Mouse (Mus musculus): ENCODE data around the gene Tmem208. TPM values are rescaled to one million over a fixed set of nuclear protein-coding genes. Genes with fewer than 3 reads are reported as not detected.

Tmem208 gene
- total and polyA plus RNA-seq, 3 experiments, result 76.2 to 133 (median 88.1) TPM

DNA sequence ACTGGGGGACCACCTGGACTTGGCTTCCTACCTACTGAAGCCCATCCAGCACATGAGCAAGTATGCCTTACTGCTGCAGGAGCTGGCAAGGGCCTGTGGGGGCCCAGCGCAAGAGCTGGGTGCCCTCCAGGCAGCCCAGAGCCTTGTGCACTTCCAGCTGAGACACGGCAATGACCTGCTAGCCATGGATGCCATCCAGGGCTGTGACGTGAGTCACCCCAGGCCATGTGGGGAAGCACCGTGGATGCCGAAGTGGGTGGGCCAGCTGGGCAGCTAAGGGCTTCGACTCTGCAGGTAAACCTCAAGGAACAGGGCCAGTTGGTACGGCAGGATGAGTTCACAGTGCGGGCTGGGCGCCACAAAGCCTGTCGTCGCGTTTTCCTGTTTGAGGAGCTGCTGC lies 54.2 kb downstream of the Tmem208 start:
- H3K9me3 ChIP-seq (replicated peaks; ENCODE audit: low read length), result no peaks in the 10 kb centered on the region
- DNase-seq (ENCODE audit: extremely low read depth), result no peak
- H3K36me3 ChIP-seq (replicated peaks in 1 of 2; ENCODE audit: control insufficient read depth in 1 of 2, insufficient read depth in 1 of 2, low read length in 1 of 2), result no peaks in the 10 kb centered on the region
- no peak overlapping the region for H3K4me2 ChIP-seq (ENCODE audit: insufficient read depth, low read depth, poor library complexity, severe bottlenecking)
- in situ Hi-C loops (cut with MboI; ENCODE audit: low pct_ligation_motif_present, low pct_unique_long_range_greater_than_20kb, low sequenced_read_pairs) (no loop called here), dilution Hi-C loops (cut with MboI; ENCODE audit: extremely low pct_ligation_motif_present, extremely low pct_unique_long_range_greater_than_20kb, low sequenced_read_pairs) (no loop called here)
- H3K27me3 ChIP-seq (replicated peaks), result no peaks in the 10 kb centered on the region
- no peak overlapping the region for H3K4me3 ChIP-seq (replicated peaks in 1 of 3; ENCODE audit: low read depth in 2 of 3, low read length in 2 of 3, poor library complexity in 1 of 3)
- H3K9ac ChIP-seq (ENCODE audit: insufficient read depth, low read depth), result no peak overlapping the region
- no peaks in the 10 kb centered on the region for H3K79me2 ChIP-seq (replicated peaks; ENCODE audit: control insufficient read depth, extremely low read depth, insufficient read depth, poor library complexity, severe bottlenecking)
- peaks cover 0 to 7% of the 10 kb centered on the region in 2 experiments; a peak in 2 of 4 replicates for H3K4me1 ChIP-seq (ENCODE audit: control insufficient read depth in 1 of 2, insufficient read depth in 2 of 2)
- no peak overlapping the region for H3K27ac ChIP-seq (ENCODE audit: insufficient read depth, low read depth)
- TF ChIP-seq ZMIZ1 (IDR thresholded peaks at IDR 0.05; ENCODE audit: low read depth, low read length), result no peak
- TF ChIP-seq ZKSCAN1 (IDR thresholded peaks at IDR 0.05; ENCODE audit: borderline replicate concordance, low read depth, low read length), result no peak
- no peak for TF ChIP-seq NELFE (IDR thresholded peaks at IDR 0.05; ENCODE audit: low read depth, low read length)
- no peak for TF ChIP-seq RCOR1 (conservative IDR thresholded peaks at IDR 0.05; ENCODE audit: low read depth, low read length)
- no peak for TF ChIP-seq MYC (IDR thresholded peaks at IDR 0.05; ENCODE audit: low read depth, low read length)
- TF ChIP-seq PAX5 (IDR thresholded peaks at IDR 0.05; ENCODE audit: low read length), result no peak
- TF ChIP-seq EP300 (IDR thresholded peaks at IDR 0.05; ENCODE audit: low read length), result no peak
- no peak for TF ChIP-seq POLR2AphosphoS2 (IDR thresholded peaks at IDR 0.05; ENCODE audit: low read depth, low read length)
- no peak for TF ChIP-seq KAT2A (IDR thresholded peaks at IDR 0.05; ENCODE audit: insufficient replicate concordance, low read length)
- TF ChIP-seq GABPA (IDR thresholded peaks at IDR 0.05; ENCODE audit: insufficient replicate concordance, low read depth, low read length), result no peak
- no peak for TF ChIP-seq ZNF384 (IDR thresholded peaks at IDR 0.05; ENCODE audit: low read depth, low read length)
- TF ChIP-seq MEF2A (IDR thresholded peaks at IDR 0.05; ENCODE audit: borderline replicate concordance, low read depth, low read length), result no peak
- no peak for TF ChIP-seq JUND (conservative IDR thresholded peaks at IDR 0.05; ENCODE audit: low read depth, low read length)

DNA sequence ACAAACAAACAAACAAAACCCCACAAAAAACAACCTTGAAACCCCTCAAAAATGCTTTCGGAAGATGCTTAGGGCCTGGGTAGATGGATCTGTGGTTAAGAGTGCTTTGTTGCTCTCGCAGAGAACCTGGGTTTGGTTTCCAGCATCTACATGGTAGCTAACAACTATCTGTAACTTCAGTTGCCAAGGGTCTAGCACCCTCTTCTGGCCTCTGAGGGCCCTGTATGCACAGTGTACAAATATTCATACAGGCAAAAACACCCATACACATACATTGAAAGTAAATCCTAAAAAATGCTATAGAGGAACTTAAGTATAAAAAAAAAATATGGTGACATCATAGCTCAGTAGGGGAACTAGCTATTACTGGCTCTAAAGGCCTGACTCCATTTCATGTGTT lies 57.9 kb downstream of the Tmem208 start:
- DNase-seq (ENCODE audit: extremely low read depth), result no peak
- TF ChIP-seq SMC3 (IDR thresholded peaks at IDR 0.05; ENCODE audit: low read depth, low read length) (peak; percentile 12; the same call in 1 of the 2 replicates), MYC (IDR thresholded peaks at IDR 0.05; ENCODE audit: low read depth, low read length) (no peak), CTCF (conservative IDR thresholded peaks at IDR 0.05 in 1 of 2, IDR thresholded peaks at IDR 0.05 in 1 of 2; ENCODE audit: low read depth in 2 of 2, low read length in 2 of 2) (peak in 1 of 2 experiments; percentile 44; a peak in 2 of 4 replicates), GABPA (IDR thresholded peaks at IDR 0.05; ENCODE audit: insufficient replicate concordance, low read depth, low read length) (no peak), MXI1 (IDR thresholded peaks at IDR 0.05; ENCODE audit: low read depth, low read length) (no peak), POLR2AphosphoS2 (IDR thresholded peaks at IDR 0.05; ENCODE audit: low read depth, low read length) (no peak), USF1 (IDR thresholded peaks at IDR 0.05; ENCODE audit: low read depth, low read length) (no peak), IRF4 (IDR thresholded peaks at IDR 0.05; ENCODE audit: low read depth, low read length) (no peak), RAD21 (IDR thresholded peaks at IDR 0.05; ENCODE audit: low read depth, low read length) (peak; percentile 33), UBTF (IDR thresholded peaks at IDR 0.05; ENCODE audit: low read depth, low read length) (no peak), ETS1 (conservative IDR thresholded peaks at IDR 0.05; ENCODE audit: low read depth, low read length) (no peak), MAX (IDR thresholded peaks at IDR 0.05; ENCODE audit: low read length) (no peak), CHD2 (IDR thresholded peaks at IDR 0.05; ENCODE audit: low read length) (no peak)
- no peak overlapping the region for H3K9ac ChIP-seq (ENCODE audit: insufficient read depth, low read depth)

More for the DNA sequence above, 57.9 kb downstream of the Tmem208 start:
- H3K4me2 ChIP-seq (ENCODE audit: insufficient read depth, low read depth, poor library complexity, severe bottlenecking), result no peak overlapping the region
- H3K79me2 ChIP-seq (replicated peaks; ENCODE audit: control insufficient read depth, extremely low read depth, insufficient read depth, poor library complexity, severe bottlenecking), result no peaks in the 10 kb centered on the region
- no peaks in the 10 kb centered on the region for H3K36me3 ChIP-seq (replicated peaks in 1 of 2; ENCODE audit: control insufficient read depth in 1 of 2, insufficient read depth in 1 of 2, low read length in 1 of 2)
- no peaks in the 10 kb centered on the region for H3K27me3 ChIP-seq (replicated peaks)
- in situ Hi-C loops (cut with MboI; ENCODE audit: low pct_ligation_motif_present, low pct_unique_long_range_greater_than_20kb, low sequenced_read_pairs) (no loop called here), dilution Hi-C loops (cut with MboI; ENCODE audit: extremely low pct_ligation_motif_present, extremely low pct_unique_long_range_greater_than_20kb, low sequenced_read_pairs) (no loop called here)
- no peaks in the 10 kb centered on the region for H3K9me3 ChIP-seq (replicated peaks; ENCODE audit: low read length)
- no peak overlapping the region for H3K4me3 ChIP-seq (replicated peaks in 1 of 3; ENCODE audit: low read depth in 2 of 3, low read length in 2 of 3, poor library complexity in 1 of 3)
- H3K27ac ChIP-seq (ENCODE audit: insufficient read depth, low read depth), result no peak overlapping the region
- H3K4me1 ChIP-seq (ENCODE audit: control insufficient read depth in 1 of 2, insufficient read depth in 2 of 2), result peaks cover 0 to 10% of the 10 kb centered on the region in 2 experiments; a peak in 2 of 4 replicates
